Mouse (Mus musculus): Measurements from ENCODE around the gene Mettl24.
"Not testable (repeated sequence)": the region's sequence is repeated elsewhere in the genome, so short reads cannot be mapped to it uniquely, and the experiment has no call there.

Gene Mettl24

GRCm38 (mm10) chr10:40806221-40806620, 123.1 kb downstream of the Mettl24 start:
- no peak for DNase-seq (ENCODE audit: low read depth, low spot score)

GRCm38 (mm10) chr10:40809411-40809910, 126.4 kb downstream of the Mettl24 start:
- not testable (repeated sequence) for DNase-seq (ENCODE audit: low read depth, low spot score)

GRCm38 (mm10) chr10:40813627-40814026, 130.5 kb downstream of the Mettl24 start:
- DNase-seq (ENCODE audit: low read depth, low spot score), result peak; percentile 13

- DNase-seq (ENCODE audit: low read depth, low spot score), result no peak
Observed at GRCm38 (mm10) chr10:40816471-40816870, 133.4 kb downstream of the Mettl24 start.

- no peak for DNase-seq (ENCODE audit: low read depth, low spot score)
Observed at GRCm38 (mm10) chr10:40825952-40826351, 142.9 kb downstream of the Mettl24 start.

- DNase-seq (ENCODE audit: low read depth, low spot score), result no peak
Observed at GRCm38 (mm10) chr10:40827706-40828105, 144.6 kb downstream of the Mettl24 start.

GRCm38 (mm10) chr10:40830312-40830711, 147.2 kb downstream of the Mettl24 start:
- DNase-seq (ENCODE audit: low read depth, low spot score), result no peak

GRCm38 (mm10) chr10:40831267-40831666, 148.2 kb downstream of the Mettl24 start:
- no peak for DNase-seq (ENCODE audit: low read depth, low spot score)

GRCm38 (mm10) chr10:40840086-40840485, 157.0 kb downstream of the Mettl24 start:
- no peak for DNase-seq (ENCODE audit: low read depth, low spot score)

GRCm38 (mm10) chr10:40843841-40844240, 160.8 kb downstream of the Mettl24 start:
- no peak for DNase-seq (ENCODE audit: low read depth, low spot score)

- DNase-seq (ENCODE audit: low read depth, low spot score), result no peak
Observed at GRCm38 (mm10) chr10:40844546-40844945, 161.5 kb downstream of the Mettl24 start.

GRCm38 (mm10) chr10:40845626-40846025, 162.5 kb downstream of the Mettl24 start:
- DNase-seq (ENCODE audit: low read depth, low spot score), result no peak

- no peak for DNase-seq (ENCODE audit: low read depth, low spot score)
Observed at GRCm38 (mm10) chr10:40847176-40847874, 164.2 kb downstream of the Mettl24 start.

- no peak for DNase-seq (ENCODE audit: low read depth, low spot score)
Observed at GRCm38 (mm10) chr10:40850644-40851043, 167.6 kb downstream of the Mettl24 start.

GRCm38 (mm10) chr10:40851138-40851537, 168.1 kb downstream of the Mettl24 start:
- no peak for DNase-seq (ENCODE audit: low read depth, low spot score)

GRCm38 (mm10) chr10:40855616-40856015, 172.5 kb downstream of the Mettl24 start:
- DNase-seq (ENCODE audit: low read depth, low spot score), result no peak

GRCm38 (mm10) chr10:40856703-40857102, 173.6 kb downstream of the Mettl24 start:
- DNase-seq (ENCODE audit: low read depth, low spot score), result no peak

GRCm38 (mm10) chr10:40857599-40857998, 174.5 kb downstream of the Mettl24 start:
- DNase-seq (ENCODE audit: low read depth, low spot score), result no peak

All from CD4-positive helper T cell, adult 2 months (primary cell).